Mouse (Mus musculus) G1E (cell line): ENCODE results near the gene Tln2. TPM values are rescaled to one million over a fixed set of nuclear protein-coding genes. Genes with fewer than 3 reads are reported as not detected.

Source experiments
- ATAC-seq: 2 replicates; pipeline ENCODE4 v1.8.0; 2016; ENCODE audit warnings: mild to moderate bottlenecking; ENCODE audit not compliant: insufficient number of reproducible peaks, poor library complexity, low FRiP score, severe bottlenecking; ENCODE audit errors: extremely low read depth
- DNase-seq: peaks from one replicate; pipeline ENCODE4 v3.0.0; 2012; ENCODE audit warnings: low spot score
- H3K27me3 ChIP-seq: 2 replicates; pipeline ENCODE4 v1.6.1; 2012; ENCODE audit warnings: mild to moderate bottlenecking, low read length, inconsistent platforms; ENCODE audit not compliant: insufficient read depth
- H3K36me3 ChIP-seq: replicated peaks from 2 replicates; pipeline ENCODE3; 2012; ENCODE audit warnings: mild to moderate bottlenecking, inconsistent platforms
- H3K4me1 ChIP-seq: 2 replicates; pipeline ENCODE4 v1.6.1; 2012; ENCODE audit warnings: low read depth, low read length, inconsistent platforms, mixed read lengths; ENCODE audit not compliant: insufficient read depth
- H3K4me3 ChIP-seq: 2 replicates; pipeline ENCODE4 v1.5.1; 2012; ENCODE audit warnings: low read depth, mild to moderate bottlenecking, inconsistent platforms, low read length, moderate library complexity, mixed read lengths
- H3K9me3 ChIP-seq: replicated peaks from 2 replicates; pipeline ENCODE4 v1.6.1; 2012; ENCODE audit warnings: inconsistent platforms
- CTCF ChIP-seq: IDR thresholded peaks from 2 replicates; pipeline ENCODE4 v1.5.1; 2012; ENCODE audit warnings: low read depth, low read length, inconsistent platforms, mixed read lengths
- GATA1 ChIP-seq: IDR thresholded peaks from 2 replicates; pipeline ENCODE4 v1.6.1; 2012; ENCODE audit warnings: borderline replicate concordance, low read length, inconsistent platforms, mixed read lengths
- GATA2 ChIP-seq: IDR thresholded peaks from 2 replicates; pipeline ENCODE4 v1.6.1; 2012; ENCODE audit warnings: low read depth, low read length, inconsistent platforms, borderline replicate concordance
- POLR2AphosphoS5 ChIP-seq: IDR thresholded peaks from 2 replicates; pipeline ENCODE4 v1.6.1; 2012; ENCODE audit warnings: low read depth, low read length, inconsistent platforms; ENCODE audit not compliant: insufficient replicate concordance
- TAL1 ChIP-seq: conservative IDR thresholded peaks from 2 replicates; pipeline ENCODE4 v1.6.1; 2012; ENCODE audit warnings: low read depth, low read length, inconsistent platforms, mixed read lengths
- polyA plus RNA-seq: library from polyadenylated mRNA; stranded (reverse); fragments of >175 nt; gene quantifications from 2 replicates; pipeline ENCODE4 v1.2.3, GENCODE M21; 2012
- total RNA-seq, 2 experiments: library from RNA; stranded (forward) in 1 of 2; stranded (reverse) in 1 of 2; fragments of 200-1000 nt in 1 of 2; fragments of >200 nt in 1 of 2; fragmentation: Nextera tagmentation in 1 of 2; gene quantifications; 2 replicates each; pipeline ENCODE4 v1.2.3; 2014 to 2017

Gene Tln2
- total and polyA plus RNA-seq, 3 experiments = 1.6 to 8.1 (median 2.1) TPM

DNA sequence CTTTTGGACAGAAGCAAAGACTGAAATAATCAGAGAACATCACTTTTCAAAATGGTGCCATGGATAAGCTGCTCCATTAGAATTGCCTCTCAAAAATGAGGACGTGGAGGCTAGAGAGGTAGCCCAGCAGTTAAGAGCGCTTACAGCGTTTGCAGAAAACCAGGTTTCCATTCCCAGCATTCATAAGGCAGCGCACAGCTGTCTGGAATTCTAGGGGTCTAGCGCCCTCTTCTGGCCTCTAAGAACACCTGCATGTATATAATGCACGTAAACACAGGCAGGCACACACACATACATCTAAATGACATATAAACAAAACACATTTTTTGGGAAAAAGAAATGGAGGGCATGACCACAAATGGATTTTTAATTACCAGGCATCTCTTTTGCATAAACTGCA, 385.7 kb downstream of the Tln2 start:
- TF ChIP-seq TAL1 = no peak
- TF ChIP-seq GATA2 = no peak
- TF ChIP-seq CTCF = no peak
- TF ChIP-seq GATA1 = no peak
- DNase-seq (no peak), ATAC-seq (no peak)
- Histone ChIP-seq H3K9me3 (no peaks in the 10 kb centered on the region), H3K4me1 (no peaks in the 10 kb centered on the region), H3K4me3 (no peak overlapping the region), H3K36me3 (no peaks in the 10 kb centered on the region), H3K27me3 (peaks cover 8% of the 10 kb centered on the region; the same call in 1 of the 2 replicates)

DNA sequence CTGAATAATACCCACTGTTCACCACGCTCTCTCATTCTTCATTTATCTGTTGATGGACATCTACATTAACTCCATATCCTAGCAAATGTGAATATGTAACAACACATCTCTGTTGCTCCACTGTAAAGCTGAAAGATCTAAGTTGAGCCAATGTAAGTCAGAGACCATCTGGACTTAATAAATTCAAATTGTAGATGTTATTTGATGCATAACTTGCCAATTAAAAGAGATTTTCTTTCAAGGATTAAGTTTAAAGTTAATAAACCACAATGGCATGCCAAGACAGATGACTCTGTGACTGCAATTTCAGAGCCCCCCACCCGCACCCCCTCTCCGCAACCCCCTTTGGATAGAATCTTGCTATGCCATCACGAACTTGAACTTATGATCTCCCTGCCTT, 386.3 kb downstream of the Tln2 start:
- no peaks in the 10 kb centered on the region for H3K4me1 ChIP-seq
- no peak overlapping the region for H3K4me3 ChIP-seq
- DNase-seq (no peak), ATAC-seq (no peak)
- 0 out of 2 replicates have a peak, but pooled peaks cover 3% of the 10 kb centered on the region for H3K27me3 ChIP-seq
- TF ChIP-seq CTCF (no peak), GATA1 (no peak), GATA2 (no peak), TAL1 (no peak), POLR2AphosphoS5 (no peak)
- H3K36me3 ChIP-seq = no peaks in the 10 kb centered on the region
- no peaks in the 10 kb centered on the region for H3K9me3 ChIP-seq

DNA sequence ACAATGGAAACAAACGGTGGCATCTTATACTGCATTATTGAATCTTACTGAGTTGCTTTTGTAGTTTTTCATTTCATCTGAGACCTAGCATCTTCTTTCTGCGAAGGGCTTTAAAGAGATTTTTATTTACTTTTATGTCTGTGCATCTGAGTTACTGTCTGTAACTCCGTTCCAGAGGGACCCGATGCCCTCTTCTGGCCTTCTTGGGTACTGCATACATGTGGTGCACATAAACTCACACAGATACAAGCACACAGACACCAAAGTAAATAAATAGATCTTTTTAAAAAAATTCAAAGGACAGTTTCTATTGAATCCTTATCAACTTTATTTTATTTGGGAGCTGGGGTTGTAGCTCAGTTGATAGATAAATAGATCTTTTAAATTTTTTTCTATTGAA, 388.1 kb downstream of the Tln2 start:
- no peak for ATAC-seq
- DNase-seq = no peak
- Histone ChIP-seq H3K4me3 (no peak overlapping the region), H3K4me1 (no peaks in the 10 kb centered on the region), H3K9me3 (no peaks in the 10 kb centered on the region), H3K27me3 (no peaks in the 10 kb centered on the region), H3K36me3 (no peaks in the 10 kb centered on the region)
- TF ChIP-seq CTCF = no peak
- no peak for TF ChIP-seq POLR2AphosphoS5
- no peak for TF ChIP-seq TAL1
- no peak for TF ChIP-seq GATA1
- TF ChIP-seq GATA2 = no peak

DNA sequence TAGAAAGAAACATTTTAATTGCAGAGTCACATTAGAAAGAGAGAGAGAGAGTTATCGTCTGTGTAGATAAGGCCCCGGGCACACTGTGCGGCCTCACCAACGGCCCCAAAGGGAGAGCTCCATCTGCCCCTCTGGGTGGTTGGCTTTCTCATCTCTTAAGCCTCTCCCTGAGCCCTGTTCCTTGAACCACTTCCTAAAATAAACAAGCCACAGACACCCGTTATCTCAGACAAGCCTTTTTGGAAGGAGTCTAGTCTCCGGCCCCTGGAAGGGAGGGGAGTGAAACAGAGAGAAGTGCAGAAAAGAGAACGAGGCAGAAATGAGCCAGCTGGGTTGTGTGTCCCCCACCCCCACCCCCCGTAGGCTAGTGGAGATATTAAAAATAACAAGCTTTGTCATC, 388.7 kb downstream of the Tln2 start:
- DNase-seq (no peak), ATAC-seq (no peak)
- no peaks in the 10 kb centered on the region for H3K4me1 ChIP-seq
- H3K27me3 ChIP-seq = no peaks in the 10 kb centered on the region
- TF ChIP-seq POLR2AphosphoS5 (no peak), GATA1 (no peak), GATA2 (no peak), TAL1 (no peak), CTCF (no peak)
- no peaks in the 10 kb centered on the region for H3K9me3 ChIP-seq
- no peak overlapping the region for H3K4me3 ChIP-seq
- no peaks in the 10 kb centered on the region for H3K36me3 ChIP-seq

DNA sequence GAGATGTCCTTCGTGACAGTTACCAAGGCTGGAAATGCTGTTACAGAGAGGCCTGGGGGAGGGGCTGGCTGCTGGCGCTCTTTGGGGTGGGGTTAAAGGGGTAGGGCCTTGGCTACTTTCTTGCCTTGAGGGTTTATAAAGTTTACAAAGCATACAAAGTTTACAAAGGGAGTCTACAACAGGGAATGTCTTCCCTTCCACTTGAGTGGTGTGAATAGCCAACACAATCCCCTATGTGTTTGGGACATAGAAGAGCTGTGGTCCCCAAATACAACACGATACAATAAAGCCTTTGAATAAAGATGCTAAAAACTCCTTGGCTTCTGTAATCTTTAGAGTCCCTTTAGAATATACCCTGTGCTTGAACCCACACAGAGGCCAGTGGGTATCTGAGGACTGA, 389.5 kb downstream of the Tln2 start:
- H3K4me1 ChIP-seq = no peaks in the 10 kb centered on the region
- H3K36me3 ChIP-seq = no peaks in the 10 kb centered on the region
- TF ChIP-seq POLR2AphosphoS5 (no peak), CTCF (no peak), TAL1 (no peak), GATA2 (no peak), GATA1 (no peak)
- no peaks in the 10 kb centered on the region for H3K9me3 ChIP-seq
- no peak for ATAC-seq
- no peak for DNase-seq
- H3K4me3 ChIP-seq = no peak overlapping the region
- no peaks in the 10 kb centered on the region for H3K27me3 ChIP-seq

Other genes with a start within 250 kb of the Tln2 start
- gene C2cd4b, start 199.7 kb upstream of the Tln2 start, total RNA-seq (2014; fragmentation: Nextera tagmentation) = not detected in 2 replicates
- gene C2cd4b, start 199.7 kb upstream of the Tln2 start, total RNA-seq (2017) = not detected in 2 replicates
- not detected in 2 replicates for gene C2cd4b, start 199.7 kb upstream of the Tln2 start, polyA plus RNA-seq